Mouse (Mus musculus) kidney, postnatal 0 days (tissue): ENCODE results near the gene Stox2. TPM values are rescaled to one million over a fixed set of nuclear protein-coding genes. Genes with fewer than 3 reads are reported as not detected.
A peak's percentile ranks its signal among the peaks of the same experiment; 100 is the strongest.

Source experiments
- ATAC-seq: fragments of 200-750 bp; cut with Nextera tagmentation; replicated peaks from 2 replicates; pipeline ENCODE4 v1.8.0; 2017; ENCODE audit warnings: low read depth, moderate number of reproducible peaks, moderate TSS enrichment, moderate library complexity; ENCODE audit not compliant: low FRiP score
- DNase-seq: peaks from one replicate; pipeline ENCODE4 v3.0.0-alpha.2; 2016; ENCODE audit warnings: low spot score
- H3K27ac ChIP-seq: fragments of 300-500 bp; sonication (generic); 2 replicates; pipeline ENCODE4 v1.5.1; 2014; ENCODE audit warnings: mild to moderate bottlenecking
- H3K27me3 ChIP-seq: fragments of 300-500 bp; sonication (generic); 2 replicates; pipeline ENCODE4 v1.6.1; 2014; ENCODE audit warnings: low read length, mixed read lengths; ENCODE audit not compliant: insufficient read depth
- H3K36me3 ChIP-seq: fragments of 300-500 bp; sonication (generic); 2 replicates; pipeline ENCODE4 v1.6.1; 2014; ENCODE audit warnings: low read length, mixed read lengths; ENCODE audit not compliant: insufficient read depth
- H3K4me1 ChIP-seq: fragments of 300-500 bp; sonication (generic); replicated peaks from 2 replicates; pipeline ENCODE4 v1.6.1; 2014; ENCODE audit warnings: antibody characterized with exemption, low read length, mixed read lengths; ENCODE audit not compliant: insufficient read depth
- H3K4me2 ChIP-seq: fragments of 300-500 bp; sonication (generic); 2 replicates; pipeline ENCODE4 v1.6.1; 2014; ENCODE audit warnings: mild to moderate bottlenecking, low read length, moderate library complexity, mixed read lengths
- H3K4me3 ChIP-seq: fragments of 300-500 bp; sonication (generic); replicated peaks from 2 replicates; pipeline ENCODE4 v1.5.1; 2014; ENCODE audit warnings: low read depth, low read length
- H3K9ac ChIP-seq: fragments of 300-500 bp; sonication (generic); 2 replicates; pipeline ENCODE4 v1.6.1; 2014; ENCODE audit warnings: low read depth, low read length
- H3K9me3 ChIP-seq: fragments of 300-500 bp; sonication (generic); replicated peaks from 2 replicates; pipeline ENCODE4 v1.6.1; 2016; ENCODE audit warnings: low read length, inconsistent platforms, mixed read lengths
- CTCF ChIP-seq: IDR thresholded peaks from 2 replicates; pipeline ENCODE4 v1.5.1; 2016; ENCODE audit warnings: antibody characterized with exemption, low read depth, mild to moderate bottlenecking, moderate library complexity
- WGBS: fragments of 180-500 bp; shearing (Covaris S2); extraction: QIAGEN DNeasy Blood & Tissue Kit; methylation state at CpG from one replicate; pipeline ENCODE4 v1.1.7; 2014; 5-methylcytosine and 5-hydroxymethylcytosine counted together
- polyA plus RNA-seq: library from polyadenylated mRNA; unstranded; fragments of >200 nt; fragmentation: Nextera tagmentation; extraction: Ambion mirVana; gene quantifications from 2 replicates; pipeline ENCODE4 v1.2.1, GENCODE M21; 2015

The Stox2 gene
- polyA plus RNA-seq, 1 experiment from 2014 or later = 8.8 TPM

DNA sequence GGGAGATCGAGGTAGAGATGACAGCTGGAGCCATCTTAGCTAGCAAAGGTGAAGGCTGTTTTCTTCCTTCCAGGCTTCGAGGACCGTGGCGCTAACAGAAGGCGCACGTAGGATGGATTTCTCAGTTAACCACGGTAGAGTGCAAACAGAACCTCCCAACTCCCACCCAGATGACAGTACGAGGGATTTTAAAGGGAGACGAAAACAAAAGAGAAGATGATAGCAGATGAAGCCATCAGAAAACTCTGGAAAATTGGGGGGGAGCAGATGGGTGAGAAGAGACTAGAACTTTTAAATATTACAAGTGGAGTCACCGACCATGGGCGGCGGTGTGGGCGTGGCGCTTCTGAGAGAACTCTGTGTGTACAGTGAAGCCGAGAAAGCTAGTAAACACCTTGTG lies 202.0 kb downstream of the Stox2 start:
- ATAC-seq (no peak), DNase-seq (no peak)
- Histone ChIP-seq H3K36me3 (no peaks in the 10 kb centered on the region), H3K4me2 (no peak overlapping the region), H3K9me3 (no peaks in the 10 kb centered on the region), H3K27me3 (no peaks in the 10 kb centered on the region), H3K27ac (peak overlapping the region; percentile 38; the same call in 1 of the 2 replicates), H3K4me3 (no peak overlapping the region), H3K4me1 (0 out of 2 replicates have a peak, but pooled peaks cover 7% of the 10 kb centered on the region), H3K9ac (no peak overlapping the region)
- TF ChIP-seq CTCF = no peak
- WGBS = 82% methylated on average over 15 of the region's 15 CpGs

DNA sequence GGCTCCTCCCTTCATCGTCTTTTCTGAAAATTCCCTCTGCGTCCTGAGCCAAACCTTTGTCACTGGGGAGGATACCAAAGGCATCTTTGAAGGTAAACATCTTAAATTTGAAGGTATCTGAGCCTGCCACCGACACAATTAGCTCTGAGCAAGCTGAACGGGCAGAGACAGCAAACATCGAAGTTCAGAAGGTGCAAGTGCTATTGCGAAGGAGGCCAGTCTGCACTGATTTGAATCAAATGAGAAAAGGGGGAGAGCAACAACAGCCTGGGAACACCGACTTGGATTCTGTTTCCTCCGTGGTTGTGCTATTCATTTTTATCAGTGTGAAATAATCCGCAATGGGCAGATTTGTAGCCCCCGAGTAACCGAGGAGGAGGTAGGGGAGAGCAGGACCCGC lies 202.5 kb downstream of the Stox2 start:
- Histone ChIP-seq H3K4me3 (no peak overlapping the region), H3K27ac (peak overlapping the region; percentile 38; the same call in 1 of the 2 replicates), H3K9me3 (no peaks in the 10 kb centered on the region), H3K36me3 (no peaks in the 10 kb centered on the region), H3K4me2 (peak overlapping the region; percentile 49), H3K4me1 (0 out of 2 replicates have a peak, but pooled peaks cover 7% of the 10 kb centered on the region), H3K9ac (0 out of 2 replicates have a peak overlapping the region, but pooled peaks have one; percentile 29), H3K27me3 (no peaks in the 10 kb centered on the region)
- whole genome bisulfite sequencing = 64% methylated on average over 12 of the region's 12 CpGs
- ATAC-seq (no peak), DNase-seq (peak; percentile 10)
- no peak for TF ChIP-seq CTCF

DNA sequence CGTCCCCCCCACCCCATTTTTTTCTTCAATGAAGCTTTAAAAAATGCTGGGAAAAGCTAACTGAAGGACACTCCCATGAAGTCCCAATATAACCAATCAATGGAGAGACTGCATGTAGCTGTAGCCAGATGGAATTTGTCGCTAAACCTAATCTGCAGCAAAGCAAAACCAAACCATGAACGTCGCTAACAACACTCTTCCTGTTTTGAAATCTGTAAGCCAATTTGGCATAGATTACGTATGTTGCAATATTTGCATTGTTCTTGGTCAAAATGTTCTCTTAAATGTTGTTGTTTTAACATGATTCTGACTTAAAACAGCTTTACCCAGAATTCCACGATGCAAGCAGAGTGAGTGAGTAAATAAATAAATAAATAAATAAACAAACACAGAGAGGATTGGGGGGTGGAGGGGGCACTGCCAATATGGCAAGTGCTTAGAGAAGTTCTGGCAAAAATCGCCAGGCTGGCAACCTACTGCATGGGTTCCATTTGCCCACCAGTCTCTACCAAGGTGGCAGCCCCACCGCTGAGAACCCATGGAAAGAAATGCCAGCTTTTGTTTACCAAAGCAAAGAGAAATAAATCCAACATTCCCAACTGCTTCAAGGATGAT lies 203.0 kb downstream of the Stox2 start:
- Histone ChIP-seq H3K27ac (peak overlapping the region; percentile 38; the same call in 1 of the 2 replicates), H3K9ac (0 out of 2 replicates have a peak overlapping the region, but pooled peaks have one; percentile 29), H3K36me3 (no peaks in the 10 kb centered on the region), H3K4me1 (0 out of 2 replicates have a peak, but pooled peaks cover 7% of the 10 kb centered on the region), H3K27me3 (no peaks in the 10 kb centered on the region), H3K4me3 (peak overlapping the region; percentile 16; the same call in 1 of the 2 replicates), H3K4me2 (peak overlapping the region; percentile 49), H3K9me3 (no peaks in the 10 kb centered on the region)
- DNase-seq (peak; percentile 87), ATAC-seq (peak; percentile 62; the same call in 1 of the 2 replicates)
- 39% methylated on average over 8 of the region's 8 CpGs for WGBS
- TF ChIP-seq CTCF = no peak

DNA sequence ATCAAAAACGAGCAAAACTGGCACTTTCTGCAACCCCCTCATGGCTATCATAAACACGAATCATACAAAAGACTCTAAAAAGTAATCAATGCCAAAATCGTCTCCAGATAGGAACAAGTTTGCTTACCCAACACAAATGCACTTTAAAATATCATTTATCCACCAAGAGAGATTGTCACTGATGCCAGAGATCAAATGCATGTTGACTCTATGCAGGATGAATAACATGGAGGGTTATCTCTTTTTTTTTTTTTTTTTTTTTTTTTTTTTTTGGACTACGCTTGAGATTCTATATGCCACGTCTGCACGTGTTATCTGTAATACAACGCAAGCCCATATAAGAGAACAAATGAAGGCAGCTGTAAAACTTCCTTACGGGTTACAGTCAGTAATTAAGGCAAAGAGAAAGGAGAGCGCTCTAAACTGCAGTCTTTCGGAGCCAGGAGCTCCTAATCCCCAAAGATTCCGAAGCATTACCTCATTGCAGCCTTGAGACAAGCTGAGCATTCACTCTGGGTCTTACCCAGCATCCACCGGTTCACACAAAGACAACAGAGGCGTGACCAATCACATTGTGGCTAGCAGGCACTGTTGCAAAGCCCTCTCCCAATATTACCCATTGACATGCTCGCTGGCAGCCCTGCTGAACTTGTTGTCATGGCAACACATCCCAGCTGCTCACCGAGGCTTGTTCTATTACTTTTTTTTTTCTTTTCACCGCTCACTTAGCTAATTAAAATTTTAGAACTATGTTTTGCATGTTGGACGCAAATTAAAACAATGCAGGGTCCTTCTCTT lies 203.8 kb downstream of the Stox2 start:
- no peak overlapping the region for H3K9ac ChIP-seq
- peak overlapping the region; percentile 16 for H3K4me3 ChIP-seq
- H3K27ac ChIP-seq = no peak overlapping the region
- peak overlapping the region; percentile 49 for H3K4me2 ChIP-seq
- peak; percentile 94 for ATAC-seq
- H3K4me1 ChIP-seq = 0 out of 2 replicates have a peak, but pooled peaks cover 7% of the 10 kb centered on the region
- WGBS = 19% methylated on average over 17 of the region's 17 CpGs
- no peaks in the 10 kb centered on the region for H3K9me3 ChIP-seq
- no peaks in the 10 kb centered on the region for H3K27me3 ChIP-seq
- no peaks in the 10 kb centered on the region for H3K36me3 ChIP-seq
- peak; percentile 90 for DNase-seq
- TF ChIP-seq CTCF = no peak

DNA sequence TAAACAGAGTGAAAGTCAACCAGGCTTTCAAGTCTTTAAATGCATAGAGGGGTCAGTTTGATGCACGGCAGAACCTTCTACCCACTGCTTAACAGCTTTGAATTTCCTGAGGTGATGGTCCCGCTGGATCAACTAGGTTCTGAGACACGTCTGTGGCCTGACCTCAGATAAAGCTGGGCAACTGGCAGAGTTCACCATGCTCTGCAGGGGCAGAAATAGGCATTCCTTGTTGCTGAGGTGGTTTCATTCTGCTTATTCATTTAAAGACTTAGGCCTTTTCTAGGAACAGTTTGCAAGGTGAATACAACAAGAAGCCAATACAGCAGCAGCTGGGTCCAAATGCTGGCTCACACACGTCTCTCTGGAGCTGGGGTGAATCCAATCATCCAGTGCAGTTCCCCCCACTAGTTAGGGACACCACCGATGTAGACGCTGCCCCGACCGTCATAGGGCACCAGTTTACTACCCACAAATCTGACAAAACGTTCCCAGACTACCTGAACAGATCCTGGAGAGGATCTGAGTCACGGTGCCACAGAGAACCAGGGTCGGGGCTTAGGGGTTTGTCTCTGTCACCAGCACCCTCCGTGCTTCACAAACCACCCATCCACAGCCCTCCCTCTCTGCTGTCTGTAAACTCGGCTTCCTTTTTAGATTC lies 204.6 kb downstream of the Stox2 start:
- Histone ChIP-seq H3K9ac (no peak overlapping the region), H3K4me2 (peak overlapping the region; percentile 49; the same call in 1 of the 2 replicates), H3K9me3 (no peaks in the 10 kb centered on the region), H3K4me3 (no peak overlapping the region), H3K4me1 (0 out of 2 replicates have a peak, but pooled peaks cover 7% of the 10 kb centered on the region), H3K36me3 (no peaks in the 10 kb centered on the region), H3K27ac (no peak overlapping the region), H3K27me3 (no peaks in the 10 kb centered on the region)
- DNase-seq (no peak), ATAC-seq (no peak)
- WGBS = 78% methylated on average over 13 of the region's 13 CpGs
- no peak for TF ChIP-seq CTCF

DNA sequence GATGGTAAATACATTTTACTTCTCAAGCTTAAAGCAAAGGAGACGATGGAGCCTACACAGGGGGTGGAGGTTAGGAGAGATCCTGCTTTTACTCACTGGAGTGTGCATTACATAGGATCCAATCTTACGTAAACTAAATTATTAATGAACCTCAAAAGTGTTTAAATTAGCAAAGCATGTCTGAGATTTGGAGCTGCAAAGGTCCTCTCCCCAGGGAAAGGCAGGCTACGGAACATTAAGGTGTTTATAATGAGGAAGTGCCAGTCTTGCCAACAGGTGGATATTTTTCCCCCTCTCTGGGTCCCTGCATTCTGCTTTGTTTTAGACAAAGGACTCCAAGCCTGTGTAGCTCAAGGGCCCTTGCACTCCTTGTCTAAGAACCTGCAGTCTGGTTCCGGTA lies 205.3 kb downstream of the Stox2 start:
- Histone ChIP-seq H3K36me3 (no peaks in the 10 kb centered on the region), H3K4me1 (0 out of 2 replicates have a peak, but pooled peaks cover 7% of the 10 kb centered on the region), H3K27me3 (no peaks in the 10 kb centered on the region), H3K4me3 (no peak overlapping the region), H3K4me2 (no peak overlapping the region), H3K9ac (no peak overlapping the region), H3K27ac (no peak overlapping the region), H3K9me3 (no peaks in the 10 kb centered on the region)
- TF ChIP-seq CTCF = no peak
- 83% methylated on average over 4 of the region's 4 CpGs for WGBS
- ATAC-seq (no peak), DNase-seq (no peak)
